Mouse (Mus musculus) layer of hippocampus, postnatal 25 days (tissue): ENCODE results near the gene Cbfa2t2. TPM values are rescaled to one million over a fixed set of nuclear protein-coding genes. Genes with fewer than 3 reads are reported as not detected.

Experiments
- DNase-seq, 2 experiments: peaks; one replicate each; pipeline ENCODE4 v3.0.0; 2022; ENCODE audit warnings: mixed read lengths in 2 of 2, low spot score in 1 of 2; ENCODE audit errors: extremely low spot score in 1 of 2
- total RNA-seq, 2 experiments: library from RNA; stranded (reverse); gene quantifications; 2 replicates each; pipeline ENCODE4 v1.2.3; 2021

The Cbfa2t2 gene
- total RNA-seq = 10 to 100 TPM; 46.4 to 51.4 TPM

GRCm38 (mm10) chr2:154436458-154437190 is at the start of gene Cbfa2t2:
Gene Cbfa2t2, plus strand, starts transcription at chr2:154436481.
- DNase-seq = no peak

- DNase-seq = peak in 1 of 2 experiments; percentile 43
These were observed 45.9 kb upstream of the Cbfa2t2 start for GRCm38 (mm10) chr2:154390180-154390964.

GRCm38 (mm10) chr2:154394602-154395001 is 41.7 kb upstream of the Cbfa2t2 start:
- no peak for DNase-seq

- DNase-seq = no peak
These were observed 39.8 kb upstream of the Cbfa2t2 start for GRCm38 (mm10) chr2:154396529-154396928.

GRCm38 (mm10) chr2:154398267-154398666 is 38.0 kb upstream of the Cbfa2t2 start:
- no peak for DNase-seq

GRCm38 (mm10) chr2:154399325-154399724 is 37.0 kb upstream of the Cbfa2t2 start:
- no peak for DNase-seq

- no peak for DNase-seq
These were observed 34.3 kb upstream of the Cbfa2t2 start for GRCm38 (mm10) chr2:154401976-154402375.

GRCm38 (mm10) chr2:154402811-154403210 is 33.5 kb upstream of the Cbfa2t2 start:
- no peak for DNase-seq

- DNase-seq = no peak
These were observed 30.8 kb upstream of the Cbfa2t2 start for GRCm38 (mm10) chr2:154405447-154405994.

- no peak for DNase-seq
These were observed 29.1 kb upstream of the Cbfa2t2 start for GRCm38 (mm10) chr2:154407063-154407642.

GRCm38 (mm10) chr2:154407643-154408445 is 28.4 kb upstream of the Cbfa2t2 start, which contains the start of gene Snta1:
Gene Snta1, minus strand, starts transcription at chr2:154408099.
- peak; percentile 67 to 73 for DNase-seq

- DNase-seq = peak in 1 of 2 experiments; percentile 45
These were observed 25.9 kb upstream of the Cbfa2t2 start for GRCm38 (mm10) chr2:154410355-154410754.

GRCm38 (mm10) chr2:154412018-154412666 is 24.1 kb upstream of the Cbfa2t2 start:
- DNase-seq = peak in 1 of 2 experiments; percentile 48

- peak; percentile 68 to 97 for DNase-seq
These were observed 19.2 kb upstream of the Cbfa2t2 start for GRCm38 (mm10) chr2:154417107-154417506.

- no peak for DNase-seq
These were observed 18.3 kb upstream of the Cbfa2t2 start for GRCm38 (mm10) chr2:154418001-154418400.

- no peak for DNase-seq
These were observed 16.4 kb upstream of the Cbfa2t2 start for GRCm38 (mm10) chr2:154419631-154420515.

- no peak for DNase-seq
These were observed 15.1 kb upstream of the Cbfa2t2 start for GRCm38 (mm10) chr2:154420942-154421731.

GRCm38 (mm10) chr2:154422181-154422580 is 14.1 kb upstream of the Cbfa2t2 start:
- DNase-seq = no peak
